Comparison of ENCODE assay signal across 17 mouse cellular contexts in genomic region chr13:97095726-97096125, GRCm38 (mm10). TPM values are rescaled to one million over a fixed set of nuclear protein-coding genes. Genes with fewer than 3 reads are reported as not detected.
"Had no signal": no experiment of that assay in that cellular context is flagged by ENCODE, and none has a peak within 500 bp of the region (broad histone marks: within the 10 kb centered on the region; RNA-seq: fewer than 3 reads in every experiment).

No protein-coding gene starts in this region.

- ATAC-seq: intestine, postnatal 0 days; liver, postnatal 0 days; midbrain, embryonic 13.5 days had no signal

- H3K4me1 ChIP-seq: kidney, embryonic 15.5 days; limb, embryonic 12.5 days; liver, embryonic 13.5 days; megakaryocyte, embryonic 14.5 days; midbrain, embryonic 13.5 days; neural tube, embryonic 15.5 days had no signal

- H3K36me3 ChIP-seq: kidney, embryonic 15.5 days; liver, embryonic 13.5 days had no signal

- H3K9me3 ChIP-seq: kidney, embryonic 15.5 days; limb, embryonic 12.5 days; liver, embryonic 13.5 days; megakaryocyte, embryonic 14.5 days; midbrain, embryonic 13.5 days; neural tube, embryonic 15.5 days had no signal

- H3K4me3 ChIP-seq: kidney, embryonic 15.5 days; limb, embryonic 12.5 days; liver, embryonic 13.5 days; megakaryocyte, embryonic 14.5 days; midbrain, embryonic 13.5 days; myocyte; neural tube, embryonic 15.5 days had no signal

- DNase-seq: kidney, postnatal 25 days; layer of hippocampus, adult 9-11 months; liver; liver, embryonic 13.5 days; liver, postnatal 0 days; lung, postnatal 10 days; spleen, adult 18-20 months; thymus, postnatal 4 days had no signal

- H3K9ac ChIP-seq: kidney, embryonic 15.5 days; limb, embryonic 12.5 days; liver, embryonic 13.5 days; liver, postnatal 0 days; midbrain, embryonic 13.5 days; neural tube, embryonic 15.5 days had no signal

- H3K27me3 ChIP-seq: kidney, embryonic 15.5 days; limb, embryonic 12.5 days; liver, embryonic 13.5 days; megakaryocyte, embryonic 14.5 days; midbrain, embryonic 13.5 days; neural tube, embryonic 15.5 days had no signal

- H3K4me2 ChIP-seq: kidney, embryonic 15.5 days; limb, embryonic 12.5 days; liver, embryonic 13.5 days; midbrain, embryonic 13.5 days; neural tube, embryonic 15.5 days had no signal

- H3K27ac ChIP-seq: kidney, embryonic 15.5 days; limb, embryonic 12.5 days; liver, embryonic 13.5 days; macrophage; midbrain, embryonic 13.5 days; neural tube, embryonic 15.5 days had no signal

RNA-seq across cellular contexts. Expression of gene Gm6169, which starts 3.3 kb away (rescaled TPM):
- polyA plus RNA-seq: testis, adult 2 months had no signal
